ENCODE assay signal across 8 mouse cellular contexts in genomic region chr13:54949592-54949991, GRCm38 (mm10). TPM values are rescaled to one million over a fixed set of nuclear protein-coding genes. Genes with fewer than 3 reads are reported as not detected.
A peak's percentile ranks its signal among the peaks of the same experiment; 100 is the strongest.
DNase-seq lines count a peak whose midpoint lies in the region; ATAC-seq and TF ChIP-seq lines count a peak whose summit lies in the region.

No protein-coding gene starts in this region.

- TF ChIP-seq CTCF in kidney, adult 2 months (conservative IDR thresholded peaks at IDR 0.05; ENCODE audit: insufficient read depth, insufficient read length, low read depth, low read length) = no peak
- TF ChIP-seq CTCF in hindbrain, postnatal 0 days (IDR thresholded peaks at IDR 0.05; ENCODE audit: low read depth) = no peak
- no peak for TF ChIP-seq CTCF in liver, embryonic 14.5 days (IDR thresholded peaks at IDR 0.05; ENCODE audit: low read depth)

- no peak overlapping the region for H3K27ac ChIP-seq in kidney, adult 2 months (ENCODE audit: insufficient read depth, low read depth, low read length)
- H3K27ac ChIP-seq in forebrain, embryonic 16.5 days (ENCODE audit: low read length) = peak overlapping the region; percentile 90
- H3K27ac ChIP-seq in hindbrain, postnatal 0 days = peak overlapping the region; percentile 87
- H3K27ac ChIP-seq in liver, embryonic 14.5 days = no peak overlapping the region
- H3K27ac ChIP-seq in neural tube, embryonic 15.5 days (replicated peaks) = peak overlapping the region; percentile 83

- H3K4me1 ChIP-seq in kidney, adult 2 months (ENCODE audit: control insufficient read depth, insufficient read depth, low read length) = no peaks in the 10 kb centered on the region
- H3K4me1 ChIP-seq in forebrain, embryonic 16.5 days (replicated peaks; ENCODE audit: control insufficient read depth, insufficient read depth, low read length) = peaks cover 47% of the 10 kb centered on the region
- peaks cover 12% of the 10 kb centered on the region for H3K4me1 ChIP-seq in hindbrain, postnatal 0 days (ENCODE audit: insufficient read depth, low read length)
- no peaks in the 10 kb centered on the region for H3K4me1 ChIP-seq in liver, embryonic 14.5 days (replicated peaks; ENCODE audit: control insufficient read depth in 2 of 2, insufficient read depth in 2 of 2, low read length in 1 of 2)
- peaks cover 53% of the 10 kb centered on the region for H3K4me1 ChIP-seq in neural tube, embryonic 15.5 days

- no peaks in the 10 kb centered on the region for H3K36me3 ChIP-seq in kidney, adult 2 months (ENCODE audit: control insufficient read depth, insufficient read depth, low read length)
- H3K36me3 ChIP-seq in forebrain, embryonic 16.5 days (ENCODE audit: control insufficient read depth, insufficient read depth) = no peaks in the 10 kb centered on the region
- H3K36me3 ChIP-seq in hindbrain, postnatal 0 days (ENCODE audit: insufficient read depth, low read length) = no peaks in the 10 kb centered on the region
- no peaks in the 10 kb centered on the region for H3K36me3 ChIP-seq in liver, embryonic 14.5 days (replicated peaks; ENCODE audit: control insufficient read depth, insufficient read depth, low read depth)
- no peaks in the 10 kb centered on the region for H3K36me3 ChIP-seq in neural tube, embryonic 15.5 days

- under 1% methylated on average over 44 of the region's 44 CpGs for WGBS in kidney, adult 2 months
- WGBS in forebrain, embryonic 16.5 days = under 1% methylated on average over 44 of the region's 44 CpGs
- WGBS in hindbrain, postnatal 0 days = under 1% methylated on average over 44 of the region's 44 CpGs
- 1% methylated on average over 44 of the region's 44 CpGs for WGBS in liver, embryonic 14.5 days (ENCODE audit: insufficient replicate concordance)
- under 1% methylated on average over 44 of the region's 44 CpGs for WGBS in neural tube, embryonic 15.5 days

- peak overlapping the region; percentile 96 for H3K4me2 ChIP-seq in forebrain, embryonic 16.5 days (ENCODE audit: low read length)
- peak overlapping the region; percentile 86 for H3K4me2 ChIP-seq in hindbrain, postnatal 0 days (ENCODE audit: low read depth, low read length)
- peak overlapping the region; percentile 21 for H3K4me2 ChIP-seq in liver, embryonic 14.5 days (ENCODE audit: low read depth)
- peak overlapping the region; percentile 99 for H3K4me2 ChIP-seq in neural tube, embryonic 15.5 days

- ATAC-seq in forebrain, embryonic 16.5 days = peak; percentile 23
- ATAC-seq in hindbrain, postnatal 0 days = peak; percentile 31; the same call in 1 of the 2 replicates
- ATAC-seq in liver, embryonic 14.5 days (ENCODE audit: insufficient read depth) = no peak
- ATAC-seq in neural tube, embryonic 15.5 days (ENCODE audit: low FRiP score) = peak; percentile 26
- no peak for ATAC-seq in megakaryocyte-erythroid progenitor cell, adult 5-6 weeks (replicated peaks; ENCODE audit: low FRiP score, low TSS enrichment, poor library complexity, severe bottlenecking)

- no peak for TF ChIP-seq POLR2A in kidney, adult 2 months (IDR thresholded peaks at IDR 0.05; ENCODE audit: low read depth, low read length)

- DNase-seq in kidney, adult 2 months = peak; percentile 17
- no peak for DNase-seq in kidney, adult 8-10 months
- peak; percentile 40 to 48 for DNase-seq in adrenal gland, postnatal 36 days
- DNase-seq in hindbrain, postnatal 0 days (ENCODE audit: low spot score) = peak; percentile 55
- no peak for DNase-seq in liver, embryonic 14.5 days (ENCODE audit: low read depth in 3 of 3, low spot score in 3 of 3)

- no peaks in the 10 kb centered on the region for H3K9me3 ChIP-seq in forebrain, embryonic 16.5 days (ENCODE audit: control insufficient read depth, low read length)
- no peaks in the 10 kb centered on the region for H3K9me3 ChIP-seq in hindbrain, postnatal 0 days (ENCODE audit: low read length)
- no peaks in the 10 kb centered on the region for H3K9me3 ChIP-seq in liver, embryonic 14.5 days (ENCODE audit: control insufficient read depth, low read length)
- no peaks in the 10 kb centered on the region for H3K9me3 ChIP-seq in neural tube, embryonic 15.5 days (replicated peaks)

- H3K4me3 ChIP-seq in kidney, adult 2 months (ENCODE audit: insufficient read depth, low read depth, low read length) = peak overlapping the region; percentile 46
- H3K4me3 ChIP-seq in forebrain, embryonic 16.5 days (replicated peaks; ENCODE audit: low read length) = peak overlapping the region; percentile 84
- peak overlapping the region; percentile 73 for H3K4me3 ChIP-seq in hindbrain, postnatal 0 days (ENCODE audit: low read length)
- peak overlapping the region; percentile 29 to 32 for H3K4me3 ChIP-seq in liver, embryonic 14.5 days (ENCODE audit: insufficient read depth in 1 of 2, low read depth in 2 of 2, low read length in 2 of 2)
- peak overlapping the region; percentile 79 for H3K4me3 ChIP-seq in neural tube, embryonic 15.5 days (replicated peaks)

- H3K27me3 ChIP-seq in kidney, adult 2 months (replicated peaks; ENCODE audit: control insufficient read depth, insufficient read depth, low read length) = no peaks in the 10 kb centered on the region
- H3K27me3 ChIP-seq in forebrain, embryonic 16.5 days (replicated peaks; ENCODE audit: control insufficient read depth, insufficient read depth, low read length) = peaks cover 23% of the 10 kb centered on the region
- H3K27me3 ChIP-seq in hindbrain, postnatal 0 days (ENCODE audit: insufficient read depth, low read length) = peaks cover 4% of the 10 kb centered on the region; the same call in 1 of the 2 replicates
- H3K27me3 ChIP-seq in liver, embryonic 14.5 days (ENCODE audit: control insufficient read depth, insufficient read depth, low read length) = peaks cover 53% of the 10 kb centered on the region
- peaks cover 61% of the 10 kb centered on the region for H3K27me3 ChIP-seq in neural tube, embryonic 15.5 days (replicated peaks)

- peak overlapping the region; percentile 89 for H3K9ac ChIP-seq in forebrain, embryonic 16.5 days (replicated peaks; ENCODE audit: low read depth, low read length)
- H3K9ac ChIP-seq in hindbrain, postnatal 0 days (replicated peaks; ENCODE audit: low read length) = peak overlapping the region; percentile 91
- no peak overlapping the region for H3K9ac ChIP-seq in liver, embryonic 14.5 days (replicated peaks)
- H3K9ac ChIP-seq in neural tube, embryonic 15.5 days (replicated peaks) = peak overlapping the region; percentile 89

- no peak for TF ChIP-seq EP300 in liver, embryonic 14.5 days (IDR thresholded peaks at IDR 0.05; ENCODE audit: low read depth)

RNA-seq across cellular contexts. Expression of gene Unc5a, which starts 0.4 kb away (rescaled TPM):
- 3.1 and 3.3 TPM in 2 replicates for polyA plus RNA-seq in kidney, adult 2 months (2012; rRNA removed)
- total RNA-seq in adrenal gland, postnatal 36 days (2021) = 1 to 10 TPM; 6.0 to 6.4 TPM
- 16.4 and 18.5 TPM in 2 replicates for polyA plus RNA-seq in forebrain, embryonic 16.5 days (2015; fragmentation: Nextera tagmentation; extraction: Ambion mirVana)
- 49.9 and 53.0 TPM in 2 replicates for total RNA-seq in hindbrain, postnatal 0 days (2014; rRNA removed)
- 10.5 and 11.7 TPM in 2 replicates for polyA plus RNA-seq in hindbrain, postnatal 0 days (2015; fragmentation: Nextera tagmentation; extraction: Ambion mirVana)
- 0.37 and 0.56 TPM in 2 replicates for polyA plus RNA-seq in liver, embryonic 14.5 days (2012; rRNA removed)
- 0.43 and 0.72 TPM in 2 replicates for polyA plus RNA-seq in liver, embryonic 14.5 days (2014; fragmentation: Nextera tagmentation; extraction: Ambion mirVana)
- 12.1 and 12.7 TPM in 2 replicates for polyA plus RNA-seq in neural tube, embryonic 15.5 days (2015; fragmentation: Nextera tagmentation; extraction: Ambion mirVana)
- 0.04 TPM in 1 of 2 replicates, not detected in the other for total RNA-seq in megakaryocyte-erythroid progenitor cell, adult 5-6 weeks (2014; fragmentation: Nextera tagmentation)
- total RNA-seq in megakaryocyte-erythroid progenitor cell, adult 5-6 weeks (2017) = 0.27 TPM in 1 of 2 replicates, not detected in the other

Comparison
In these comparisons a context has a peak if more than half of its experiments do, and no peak if none do; other contexts are left out.
1. DNase-seq: peak in kidney, adult 2 months (single experiment), adrenal gland, postnatal 36 days (2 of 2) and hindbrain, postnatal 0 days (single experiment); none in kidney, adult 8-10 months (0 of 2) and liver, embryonic 14.5 days (0 of 3).
2. H3K27ac ChIP-seq: peak in forebrain, embryonic 16.5 days (single experiment), hindbrain, postnatal 0 days (single experiment) and neural tube, embryonic 15.5 days (single experiment); none in kidney, adult 2 months (single experiment) and liver, embryonic 14.5 days (single experiment).
3. H3K4me3 ChIP-seq: peak in every context shown above with its lines; median percentile 84 in forebrain, embryonic 16.5 days; 79 in neural tube, embryonic 15.5 days; 73 in hindbrain, postnatal 0 days; 46 in kidney, adult 2 months; 30 in liver, embryonic 14.5 days.
4. ATAC-seq: peak in forebrain, embryonic 16.5 days (single experiment), hindbrain, postnatal 0 days (single experiment) and neural tube, embryonic 15.5 days (single experiment); none in liver, embryonic 14.5 days (single experiment) and megakaryocyte-erythroid progenitor cell, adult 5-6 weeks (single experiment).
5. H3K4me2 ChIP-seq: peak in every context shown above with its lines; median percentile 99 in neural tube, embryonic 15.5 days; 96 in forebrain, embryonic 16.5 days; 86 in hindbrain, postnatal 0 days; 21 in liver, embryonic 14.5 days.